Mouse (Mus musculus) embryo, embryonic 10 days (tissue): ENCODE measurements around the gene Padi2.
A peak's percentile ranks its signal among the peaks of the same experiment; 100 is the strongest.

Experiments
- DNase-seq: peaks from one replicate; pipeline ENCODE4 v3.0.0-alpha.2; 2015; ENCODE audit warnings: low spot score

Padi2 gene

GRCm38 (mm10) chr4:140986711-140987395 lies 80.7 kb downstream of the Padi2 start, which contains the start of gene Atp13a2:
TSS of gene Atp13a2 (plus strand) at chr4:140986873.
- peak; percentile 91 for DNase-seq

DNA sequence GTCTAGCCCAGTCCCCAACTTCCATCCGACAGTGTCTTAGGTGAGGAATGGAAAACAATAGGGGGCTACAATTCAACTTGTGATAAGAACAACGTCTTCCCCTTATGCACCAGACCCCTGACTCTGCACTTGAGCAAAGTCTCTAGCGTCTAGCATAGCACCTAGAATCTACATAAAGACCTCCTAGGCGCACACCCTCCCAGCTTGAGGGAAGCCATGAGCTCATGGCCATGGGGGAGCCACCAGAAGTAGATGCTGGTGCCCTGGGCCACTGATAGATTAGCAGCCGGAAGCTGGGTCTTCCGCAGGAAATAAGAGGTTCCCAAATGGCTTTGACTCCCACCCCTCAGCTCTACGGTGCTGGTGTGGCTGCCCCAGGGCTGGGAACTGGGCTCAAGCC lies 81.3 kb downstream of the Padi2 start:
- no peak for DNase-seq

GRCm38 (mm10) chr4:140988706-140989290 lies 82.7 kb downstream of the Padi2 start:
- no peak for DNase-seq

- no peak for DNase-seq
Observed at GRCm38 (mm10) chr4:140989447-140989846, 83.3 kb downstream of the Padi2 start.

GRCm38 (mm10) chr4:140992215-140992614 lies 86.1 kb downstream of the Padi2 start:
- no peak for DNase-seq

- DNase-seq, result no peak
Observed at GRCm38 (mm10) chr4:140993846-140994245, 87.7 kb downstream of the Padi2 start.

GRCm38 (mm10) chr4:140995811-140996210 lies 89.7 kb downstream of the Padi2 start:
- DNase-seq, result no peak

GRCm38 (mm10) chr4:140996812-140997211 lies 90.7 kb downstream of the Padi2 start:
- DNase-seq, result no peak
